Mouse (Mus musculus) midbrain, embryonic 13.5 days (tissue): ENCODE measurements around the gene Pcyt1b. TPM values are rescaled to one million over a fixed set of nuclear protein-coding genes. Genes with fewer than 3 reads are reported as not detected.

Source experiments
- ATAC-seq: fragments of 200-750 bp; cut with Nextera tagmentation; 2 replicates; pipeline ENCODE4 v1.8.0; 2017; ENCODE audit warnings: mild to moderate bottlenecking, moderate TSS enrichment, moderate library complexity
- H3K27ac ChIP-seq: fragments of 300-500 bp; sonication (generic); 2 replicates; pipeline ENCODE4 v1.5.1; 2015; ENCODE audit warnings: inconsistent platforms, mild to moderate bottlenecking, moderate library complexity
- H3K27me3 ChIP-seq: fragments of 300-500 bp; sonication (generic); 2 replicates; pipeline ENCODE4 v1.6.1; 2015; ENCODE audit warnings: mild to moderate bottlenecking, inconsistent platforms
- H3K36me3 ChIP-seq: fragments of 300-500 bp; sonication (generic); 2 replicates; pipeline ENCODE4 v1.6.1; 2015; ENCODE audit warnings: mild to moderate bottlenecking, inconsistent platforms
- H3K4me1 ChIP-seq: fragments of 300-500 bp; sonication (generic); replicated peaks from 2 replicates; pipeline ENCODE4 v1.6.1; 2015; ENCODE audit warnings: inconsistent platforms
- H3K4me2 ChIP-seq: fragments of 300-500 bp; sonication (generic); replicated peaks from 2 replicates; pipeline ENCODE4 v1.6.1; 2015; ENCODE audit warnings: moderate library complexity, mild to moderate bottlenecking, inconsistent platforms
- H3K4me3 ChIP-seq: fragments of 300-500 bp; sonication (generic); replicated peaks from 2 replicates; pipeline ENCODE4 v1.5.1; 2015; ENCODE audit warnings: mild to moderate bottlenecking, inconsistent platforms
- H3K9ac ChIP-seq: fragments of 300-500 bp; sonication (generic); replicated peaks from 2 replicates; pipeline ENCODE4 v1.6.1; 2015; ENCODE audit warnings: mild to moderate bottlenecking, inconsistent platforms
- H3K9me3 ChIP-seq: fragments of 300-500 bp; sonication (generic); 2 replicates; pipeline ENCODE4 v1.6.1; 2016; ENCODE audit warnings: mild to moderate bottlenecking, inconsistent platforms
- WGBS: fragments of 180-500 bp; shearing (Covaris S2); methylation state at CpG from one replicate; pipeline ENCODE4 v1.1.7; 2015; 5-methylcytosine and 5-hydroxymethylcytosine counted together
- polyA plus RNA-seq: library from polyadenylated mRNA; unstranded; fragments of >200 nt; fragmentation: Nextera tagmentation; extraction: Ambion mirVana; gene quantifications from 2 replicates; pipeline ENCODE4 v1.2.1, GENCODE M21; 2015

Pcyt1b gene
- polyA plus RNA-seq, result 22.6 and 23.1 TPM in 2 replicates

GRCm38 (mm10) chrX:93654218-93655002 is at the start of gene Pcyt1b:
Gene Pcyt1b (plus strand): TSS chrX:93654863.
- no peaks in the 10 kb centered on the region for H3K9me3 ChIP-seq
- 10% methylated on average over 3 of the region's 3 CpGs for WGBS
- no peak within 1 kb of the TSS for H3K9ac ChIP-seq
- ATAC-seq, result peak; percentile 55; the same call in 1 of the 2 replicates
- no peak within 1 kb of the TSS for H3K4me3 ChIP-seq
- H3K27ac ChIP-seq, result no peak within 1 kb of the TSS
- H3K36me3 ChIP-seq, result no peaks in the 10 kb centered on the region
- H3K4me2 ChIP-seq, result 0 out of 2 replicates have a peak within 1 kb of the TSS, but pooled peaks have one; percentile 3
- H3K4me1 ChIP-seq, result no peaks in the 10 kb centered on the region
- no peaks in the 10 kb centered on the region for H3K27me3 ChIP-seq

GRCm38 (mm10) chrX:93630256-93630655 is 24.4 kb upstream of the Pcyt1b start:
- Histone ChIP-seq H3K4me3 (no peak overlapping the region), H3K27me3 (0 out of 2 replicates have a peak, but pooled peaks cover 3% of the 10 kb centered on the region), H3K9ac (no peak overlapping the region), H3K9me3 (no peaks in the 10 kb centered on the region), H3K27ac (no peak overlapping the region), H3K4me1 (peaks cover 7% of the 10 kb centered on the region), H3K36me3 (no peaks in the 10 kb centered on the region), H3K4me2 (peak overlapping the region; percentile 6; the same call in 1 of the 2 replicates)
- WGBS, result 51% methylated on average over 1 of the region's 1 CpGs
- ATAC-seq, result no peak

GRCm38 (mm10) chrX:93631657-93632449 is 22.8 kb upstream of the Pcyt1b start, which contains the start of gene Pola1:
Gene Pola1 (minus strand): TSS chrX:93632155.
- Histone ChIP-seq H3K27me3 (0 out of 2 replicates have a peak, but pooled peaks cover 3% of the 10 kb centered on the region), H3K4me1 (peaks cover 7% of the 10 kb centered on the region), H3K9ac (peak within 1 kb of the TSS; percentile 55), H3K4me2 (peak within 1 kb of the TSS; percentile 60), H3K27ac (no peak within 1 kb of the TSS), H3K4me3 (peak within 1 kb of the TSS; percentile 54), H3K9me3 (no peaks in the 10 kb centered on the region), H3K36me3 (no peaks in the 10 kb centered on the region)
- WGBS, result 29% methylated on average over 53 of the region's 53 CpGs
- ATAC-seq, result peak; percentile 99

- H3K4me3 ChIP-seq, result no peak overlapping the region
- H3K4me2 ChIP-seq, result no peak overlapping the region
- H3K27ac ChIP-seq, result no peak overlapping the region
- no peaks in the 10 kb centered on the region for H3K36me3 ChIP-seq
- H3K9me3 ChIP-seq, result no peaks in the 10 kb centered on the region
- ATAC-seq, result no peak
- no peak overlapping the region for H3K9ac ChIP-seq
- H3K27me3 ChIP-seq, result 0 out of 2 replicates have a peak, but pooled peaks cover 3% of the 10 kb centered on the region
- H3K4me1 ChIP-seq, result peaks cover 7% of the 10 kb centered on the region
- 79% methylated on average over 2 of the region's 2 CpGs for WGBS
Observed at GRCm38 (mm10) chrX:93634861-93635375, 19.7 kb upstream of the Pcyt1b start.

- H3K4me2 ChIP-seq, result no peak overlapping the region
- no peaks in the 10 kb centered on the region for H3K4me1 ChIP-seq
- H3K9ac ChIP-seq, result no peak overlapping the region
- no peak for ATAC-seq
- H3K4me3 ChIP-seq, result no peak overlapping the region
- H3K27me3 ChIP-seq, result no peaks in the 10 kb centered on the region
- WGBS, result 86% methylated on average over 3 of the region's 3 CpGs
- no peaks in the 10 kb centered on the region for H3K9me3 ChIP-seq
- H3K27ac ChIP-seq, result no peak overlapping the region
- H3K36me3 ChIP-seq, result no peaks in the 10 kb centered on the region
Observed at GRCm38 (mm10) chrX:93643600-93643999, 11.1 kb upstream of the Pcyt1b start.

- H3K36me3 ChIP-seq, result no peaks in the 10 kb centered on the region
- no peaks in the 10 kb centered on the region for H3K9me3 ChIP-seq
- ATAC-seq, result no peak
- no peak overlapping the region for H3K9ac ChIP-seq
- H3K4me2 ChIP-seq, result no peak overlapping the region
- no peak overlapping the region for H3K4me3 ChIP-seq
- H3K27ac ChIP-seq, result no peak overlapping the region
- H3K27me3 ChIP-seq, result no peaks in the 10 kb centered on the region
- H3K4me1 ChIP-seq, result no peaks in the 10 kb centered on the region
Observed at GRCm38 (mm10) chrX:93644022-93644421, 10.6 kb upstream of the Pcyt1b start.

GRCm38 (mm10) chrX:93650738-93651137 is 3.9 kb upstream of the Pcyt1b start:
- Histone ChIP-seq H3K27ac (no peak overlapping the region), H3K4me2 (no peak overlapping the region), H3K9me3 (no peaks in the 10 kb centered on the region), H3K4me1 (no peaks in the 10 kb centered on the region), H3K9ac (no peak overlapping the region), H3K36me3 (no peaks in the 10 kb centered on the region), H3K27me3 (no peaks in the 10 kb centered on the region), H3K4me3 (no peak overlapping the region)
- 91% methylated on average over 2 of the region's 2 CpGs for WGBS
- no peak for ATAC-seq

- H3K36me3 ChIP-seq, result no peaks in the 10 kb centered on the region
- 70% methylated on average over 5 of the region's 5 CpGs for WGBS
- H3K4me2 ChIP-seq, result 0 out of 2 replicates have a peak overlapping the region, but pooled peaks have one; percentile 3
- H3K4me3 ChIP-seq, result no peak overlapping the region
- no peak overlapping the region for H3K9ac ChIP-seq
- H3K27ac ChIP-seq, result no peak overlapping the region
- no peak for ATAC-seq
- H3K4me1 ChIP-seq, result no peaks in the 10 kb centered on the region
- H3K27me3 ChIP-seq, result no peaks in the 10 kb centered on the region
- H3K9me3 ChIP-seq, result no peaks in the 10 kb centered on the region
Observed at GRCm38 (mm10) chrX:93655153-93655552, 490 bp downstream of the Pcyt1b start.

GRCm38 (mm10) chrX:93663919-93664586 is 9.4 kb downstream of the Pcyt1b start:
- no peaks in the 10 kb centered on the region for H3K36me3 ChIP-seq
- no peak overlapping the region for H3K27ac ChIP-seq
- H3K27me3 ChIP-seq, result no peaks in the 10 kb centered on the region
- no peak overlapping the region for H3K9ac ChIP-seq
- H3K4me1 ChIP-seq, result no peaks in the 10 kb centered on the region
- H3K9me3 ChIP-seq, result no peaks in the 10 kb centered on the region
- H3K4me2 ChIP-seq, result no peak overlapping the region
- H3K4me3 ChIP-seq, result no peak overlapping the region
- WGBS, result 87% methylated on average over 5 of the region's 5 CpGs
- ATAC-seq, result no peak

- Histone ChIP-seq H3K27ac (no peak overlapping the region), H3K4me2 (no peak overlapping the region), H3K27me3 (no peaks in the 10 kb centered on the region), H3K9ac (no peak overlapping the region), H3K36me3 (no peaks in the 10 kb centered on the region), H3K9me3 (no peaks in the 10 kb centered on the region), H3K4me1 (no peaks in the 10 kb centered on the region), H3K4me3 (no peak overlapping the region)
- no peak for ATAC-seq
- 79% methylated on average over 4 of the region's 4 CpGs for WGBS
Observed at GRCm38 (mm10) chrX:93664787-93665186, 10.1 kb downstream of the Pcyt1b start.

- Histone ChIP-seq H3K4me2 (peak overlapping the region; percentile 51), H3K9ac (no peak overlapping the region), H3K27ac (peak overlapping the region; percentile 92), H3K36me3 (no peaks in the 10 kb centered on the region), H3K4me3 (peak overlapping the region; percentile 42), H3K9me3 (no peaks in the 10 kb centered on the region), H3K4me1 (peaks cover 13% of the 10 kb centered on the region; the same call in 1 of the 2 replicates), H3K27me3 (no peaks in the 10 kb centered on the region)
- ATAC-seq, result peak; percentile 44
- WGBS, result 50% methylated on average over 3 of the region's 3 CpGs
Observed at GRCm38 (mm10) chrX:93674432-93674831, 19.8 kb downstream of the Pcyt1b start.
